Mouse (Mus musculus) heart, postnatal 0 days (tissue): ENCODE measurements at regions not wholly inside any gene's neighbourhood (a gene's known extent, or its start where the extent isn't known, plus 50 kb on each side); places are given as distances from the start of the nearest gene placed in this dataset.

Source experiments
- CTCF ChIP-seq: IDR thresholded peaks from 2 replicates; pipeline ENCODE4 v1.5.1; 2016; ENCODE audit warnings: antibody characterized with exemption, control low read depth, low read depth
- EP300 ChIP-seq: IDR thresholded peaks from 2 replicates; pipeline ENCODE4 v1.6.1; 2016; ENCODE audit warnings: antibody characterized with exemption, low read depth

DNA sequence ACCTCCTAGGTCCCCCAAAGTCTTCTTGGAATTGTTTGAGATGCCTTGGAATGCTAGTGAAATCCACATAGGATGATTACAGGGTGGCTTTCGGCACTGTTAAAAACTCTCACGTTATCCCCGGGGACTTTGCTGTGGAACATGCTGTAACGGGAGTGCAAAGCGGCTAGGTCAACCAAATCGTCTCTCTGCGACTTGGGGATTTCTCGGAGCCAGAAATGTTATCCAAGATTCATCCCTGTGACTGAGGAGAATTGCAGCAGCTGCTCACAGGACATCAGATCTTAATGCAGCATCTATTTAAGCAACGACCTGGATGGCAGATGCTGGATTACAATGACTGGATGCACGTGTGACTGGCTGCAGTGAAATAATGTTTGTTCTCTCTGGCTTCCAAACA, 470.7 kb upstream of the Mpdz start:
- TF ChIP-seq CTCF (no peak), EP300 (no peak)
